Mouse (Mus musculus): ENCODE results near the gene Galm. TPM values are rescaled to one million over a fixed set of nuclear protein-coding genes. Genes with fewer than 3 reads are reported as not detected.

Gene Galm
- total and polyA plus RNA-seq, 2 experiments from 2014 or later = 9.6 to 19.7 TPM

- ATAC-seq (ENCODE audit: insufficient read depth, low read depth) = no peak
- Histone ChIP-seq H3K36me3 (replicated peaks; ENCODE audit: control insufficient read depth, insufficient read depth, low read length) (no peaks in the 10 kb centered on the region), H3K27me3 (ENCODE audit: control insufficient read depth, insufficient read depth, low read length) (no peaks in the 10 kb centered on the region), H3K9ac (replicated peaks; ENCODE audit: low read depth, low read length) (no peak overlapping the region), H3K4me2 (ENCODE audit: low read depth, low read length) (no peak overlapping the region), H3K4me1 (ENCODE audit: control insufficient read depth, insufficient read depth) (peaks cover 20% of the 10 kb centered on the region; the same call in 1 of the 2 replicates), H3K9me3 (replicated peaks; ENCODE audit: control insufficient read depth, low read length) (no peaks in the 10 kb centered on the region), H3K4me3 (ENCODE audit: low read depth, low read length) (no peak overlapping the region), H3K27ac (ENCODE audit: low read depth) (no peak overlapping the region)
- 70% methylated on average over 3 of the region's 3 CpGs for WGBS
- no peak for DNase-seq (ENCODE audit: low spot score)
- TF ChIP-seq CTCF (IDR thresholded peaks at IDR 0.05; ENCODE audit: low read depth) = no peak
- no peak for TF ChIP-seq EP300 (IDR thresholded peaks at IDR 0.05; ENCODE audit: low read depth)
Measured at GRCm38 (mm10) chr17:80145771-80146170, 18.5 kb downstream of the Galm start.

GRCm38 (mm10) chr17:80148053-80148994 lies 21.1 kb downstream of the Galm start:
- WGBS = 26% methylated on average over 23 of the region's 23 CpGs
- ATAC-seq (ENCODE audit: insufficient read depth, low read depth) = peak; percentile 94
- Histone ChIP-seq H3K4me1 (ENCODE audit: control insufficient read depth, insufficient read depth) (peaks cover 20% of the 10 kb centered on the region; the same call in 1 of the 2 replicates), H3K4me2 (ENCODE audit: low read depth, low read length) (peak overlapping the region; percentile 61), H3K36me3 (replicated peaks; ENCODE audit: control insufficient read depth, insufficient read depth, low read length) (no peaks in the 10 kb centered on the region), H3K27ac (ENCODE audit: low read depth) (peak overlapping the region; percentile 57), H3K9me3 (replicated peaks; ENCODE audit: control insufficient read depth, low read length) (no peaks in the 10 kb centered on the region), H3K4me3 (ENCODE audit: low read depth, low read length) (peak overlapping the region; percentile 32), H3K9ac (replicated peaks; ENCODE audit: low read depth, low read length) (no peak overlapping the region; the same call in 1 of the 2 replicates), H3K27me3 (ENCODE audit: control insufficient read depth, insufficient read depth, low read length) (no peaks in the 10 kb centered on the region)
- TF ChIP-seq EP300 (IDR thresholded peaks at IDR 0.05; ENCODE audit: low read depth) (no peak), CTCF (IDR thresholded peaks at IDR 0.05; ENCODE audit: low read depth) (no peak)
- DNase-seq (ENCODE audit: low spot score) = peak; percentile 87

GRCm38 (mm10) chr17:80148995-80149388 lies 21.7 kb downstream of the Galm start:
- TF ChIP-seq CTCF (IDR thresholded peaks at IDR 0.05; ENCODE audit: low read depth) = no peak
- no peak for TF ChIP-seq EP300 (IDR thresholded peaks at IDR 0.05; ENCODE audit: low read depth)
- H3K27ac ChIP-seq (ENCODE audit: low read depth) = no peak overlapping the region
- ATAC-seq (ENCODE audit: insufficient read depth, low read depth) = no peak
- no peaks in the 10 kb centered on the region for H3K9me3 ChIP-seq (replicated peaks; ENCODE audit: control insufficient read depth, low read length)
- WGBS = 85% methylated on average over 6 of the region's 6 CpGs
- no peak overlapping the region for H3K4me3 ChIP-seq (ENCODE audit: low read depth, low read length)
- H3K4me2 ChIP-seq (ENCODE audit: low read depth, low read length) = no peak overlapping the region
- H3K27me3 ChIP-seq (ENCODE audit: control insufficient read depth, insufficient read depth, low read length) = no peaks in the 10 kb centered on the region
- DNase-seq (ENCODE audit: low spot score) = no peak
- peaks cover 15% of the 10 kb centered on the region; the same call in 1 of the 2 replicates for H3K4me1 ChIP-seq (ENCODE audit: control insufficient read depth, insufficient read depth)
- no peaks in the 10 kb centered on the region for H3K36me3 ChIP-seq (replicated peaks; ENCODE audit: control insufficient read depth, insufficient read depth, low read length)
- no peak overlapping the region for H3K9ac ChIP-seq (replicated peaks; ENCODE audit: low read depth, low read length)

- DNase-seq (ENCODE audit: low spot score) (no peak), ATAC-seq (ENCODE audit: insufficient read depth, low read depth) (no peak)
- peaks cover 15% of the 10 kb centered on the region; the same call in 1 of the 2 replicates for H3K4me1 ChIP-seq (ENCODE audit: control insufficient read depth, insufficient read depth)
- TF ChIP-seq CTCF (IDR thresholded peaks at IDR 0.05; ENCODE audit: low read depth) (no peak), EP300 (IDR thresholded peaks at IDR 0.05; ENCODE audit: low read depth) (no peak)
- WGBS = 61% methylated on average over 5 of the region's 5 CpGs
- H3K4me3 ChIP-seq (ENCODE audit: low read depth, low read length) = no peak overlapping the region
- H3K4me2 ChIP-seq (ENCODE audit: low read depth, low read length) = no peak overlapping the region
- H3K9me3 ChIP-seq (replicated peaks; ENCODE audit: control insufficient read depth, low read length) = no peaks in the 10 kb centered on the region
- no peaks in the 10 kb centered on the region for H3K27me3 ChIP-seq (ENCODE audit: control insufficient read depth, insufficient read depth, low read length)
- H3K27ac ChIP-seq (ENCODE audit: low read depth) = no peak overlapping the region
- H3K36me3 ChIP-seq (replicated peaks; ENCODE audit: control insufficient read depth, insufficient read depth, low read length) = no peaks in the 10 kb centered on the region
- no peak overlapping the region for H3K9ac ChIP-seq (replicated peaks; ENCODE audit: low read depth, low read length)
Measured at GRCm38 (mm10) chr17:80151353-80151752, 24.1 kb downstream of the Galm start.

GRCm38 (mm10) chr17:80152767-80153630 lies 25.7 kb downstream of the Galm start:
- no peak overlapping the region for H3K9ac ChIP-seq (replicated peaks; ENCODE audit: low read depth, low read length)
- H3K4me3 ChIP-seq (ENCODE audit: low read depth, low read length) = no peak overlapping the region
- H3K9me3 ChIP-seq (replicated peaks; ENCODE audit: control insufficient read depth, low read length) = no peaks in the 10 kb centered on the region
- peaks cover 10% of the 10 kb centered on the region; the same call in 1 of the 2 replicates for H3K4me1 ChIP-seq (ENCODE audit: control insufficient read depth, insufficient read depth)
- H3K27ac ChIP-seq (ENCODE audit: low read depth) = no peak overlapping the region
- WGBS = 71% methylated on average over 12 of the region's 12 CpGs
- H3K27me3 ChIP-seq (ENCODE audit: control insufficient read depth, insufficient read depth, low read length) = no peaks in the 10 kb centered on the region
- no peaks in the 10 kb centered on the region for H3K36me3 ChIP-seq (replicated peaks; ENCODE audit: control insufficient read depth, insufficient read depth, low read length)
- no peak for ATAC-seq (ENCODE audit: insufficient read depth, low read depth)
- DNase-seq (ENCODE audit: low spot score) = no peak
- no peak for TF ChIP-seq EP300 (IDR thresholded peaks at IDR 0.05; ENCODE audit: low read depth)
- TF ChIP-seq CTCF (IDR thresholded peaks at IDR 0.05; ENCODE audit: low read depth) = no peak
- no peak overlapping the region for H3K4me2 ChIP-seq (ENCODE audit: low read depth, low read length)

All from heart, postnatal 0 days (tissue).